Mouse (Mus musculus): Measurements from ENCODE around the gene Nop2.

GRCm38 (mm10) chr6:125094843-125095242 is 36.9 kb upstream of the Nop2 start:
- TF ChIP-seq POLR2A (IDR thresholded peaks at IDR 0.05; ENCODE audit: insufficient read length, low read depth) (no peak), POLR2AphosphoS2 (IDR thresholded peaks at IDR 0.05; ENCODE audit: insufficient read length, low read depth) (no peak), TCF12 (IDR thresholded peaks at IDR 0.05; ENCODE audit: insufficient read depth, poor library complexity, severe bottlenecking) (no peak), E2F4 (IDR thresholded peaks at IDR 0.05; ENCODE audit: insufficient read depth) (no peak), CEBPB (IDR thresholded peaks at IDR 0.05; ENCODE audit: insufficient read depth, poor library complexity, severe bottlenecking) (no peak), MAX (IDR thresholded peaks at IDR 0.05; ENCODE audit: low read depth) (no peak), USF1 (IDR thresholded peaks at IDR 0.05; ENCODE audit: low read depth) (no peak), MYOD1 (IDR thresholded peaks at IDR 0.05; ENCODE audit: control insufficient read depth in 1 of 3, insufficient read length in 2 of 3, low read depth in 2 of 3) (no peak), MYOG (IDR thresholded peaks at IDR 0.05; ENCODE audit: control insufficient read depth in 1 of 3, insufficient read depth in 1 of 3, insufficient read length in 2 of 3, low read depth in 2 of 3) (no peak), SRF (IDR thresholded peaks at IDR 0.05; ENCODE audit: control insufficient read depth, insufficient read length, low read depth) (no peak), TCF3 (IDR thresholded peaks at IDR 0.05; ENCODE audit: insufficient read length, low read depth) (no peak), REST (IDR thresholded peaks at IDR 0.05; ENCODE audit: insufficient read depth, insufficient read length) (no peak)

Measured in myocyte (in vitro differentiated cells).